Mouse (Mus musculus) liver, embryonic 14.5 days (tissue): ENCODE data around the gene Tmem45a2. TPM values are rescaled to one million over a fixed set of nuclear protein-coding genes. Genes with fewer than 3 reads are reported as not detected.

Experiments used
- ATAC-seq: fragments of 200-750 bp; cut with Nextera tagmentation; 2 replicates; pipeline ENCODE4 v1.8.0; 2017; ENCODE audit warnings: moderate number of reproducible peaks, mild to moderate bottlenecking, moderate library complexity; ENCODE audit not compliant: insufficient read depth
- DNase-seq, 3 experiments: peaks; one replicate each; pipeline ENCODE4 v3.0.0-alpha.2; 2012 to 2013; ENCODE audit warnings: low read depth in 3 of 3, low spot score in 3 of 3
- H3K27ac ChIP-seq: fragments of 300-500 bp; sonication (generic); 2 replicates; pipeline ENCODE4 v1.5.1; 2014; ENCODE audit warnings: moderate library complexity, mild to moderate bottlenecking, control low read depth, inconsistent platforms
- H3K27me3 ChIP-seq: fragments of 300-500 bp; sonication (generic); 2 replicates; pipeline ENCODE4 v1.6.1; 2014; ENCODE audit warnings: mild to moderate bottlenecking, low read length, moderate library complexity; ENCODE audit not compliant: control insufficient read depth, insufficient read depth
- H3K36me3 ChIP-seq: fragments of 300-500 bp; sonication (generic); replicated peaks from 2 replicates; pipeline ENCODE4 v1.6.1; 2014; ENCODE audit warnings: low read depth; ENCODE audit not compliant: control insufficient read depth, insufficient read depth
- H3K4me1 ChIP-seq, 2 experiments: fragments of 200-500 bp in 1 of 2; fragments of 300-500 bp in 1 of 2; sonication (generic) in 1 of 2; replicated peaks; 2 replicates each; pipeline ENCODE4 v1.6.1; 2012 to 2014; ENCODE audit warnings: antibody characterized with exemption in 1 of 2, inconsistent platforms in 1 of 2, low read length in 1 of 2; ENCODE audit not compliant: control insufficient read depth in 2 of 2, insufficient read depth in 2 of 2
- H3K4me2 ChIP-seq: fragments of 300-500 bp; sonication (generic); 2 replicates; pipeline ENCODE4 v1.6.1; 2014; ENCODE audit warnings: low read depth, mild to moderate bottlenecking, control low read depth, moderate library complexity
- H3K4me3 ChIP-seq, 2 experiments: fragments of 200-500 bp in 1 of 2; fragments of 300-500 bp in 1 of 2; sonication (generic) in 1 of 2; 2 replicates each; pipeline ENCODE4 v1.5.1; 2012 to 2014; ENCODE audit warnings: low read depth in 2 of 2, low read length in 2 of 2, mild to moderate bottlenecking in 2 of 2, control low read depth in 1 of 2, inconsistent platforms in 1 of 2, moderate library complexity in 1 of 2; ENCODE audit not compliant: insufficient read depth in 1 of 2
- H3K9ac ChIP-seq: fragments of 300-500 bp; sonication (generic); replicated peaks from 2 replicates; pipeline ENCODE4 v1.6.1; 2014; ENCODE audit warnings: mild to moderate bottlenecking, control low read depth, moderate library complexity
- H3K9me3 ChIP-seq: fragments of 300-500 bp; sonication (generic); 2 replicates; pipeline ENCODE4 v1.6.1; 2016; ENCODE audit warnings: low read length, mixed read lengths; ENCODE audit not compliant: control insufficient read depth
- CTCF ChIP-seq: IDR thresholded peaks from 2 replicates; pipeline ENCODE4 v1.5.1; 2016; ENCODE audit warnings: antibody characterized with exemption, low read depth, control low read depth
- EP300 ChIP-seq: IDR thresholded peaks from 2 replicates; pipeline ENCODE4 v1.6.1; 2016; ENCODE audit warnings: antibody characterized with exemption, low read depth
- WGBS: fragments of 180-500 bp; shearing (Covaris S2); extraction: QIAGEN DNeasy Blood & Tissue Kit; methylation state at CpG from one replicate; pipeline ENCODE4 v1.1.7; 2014; ENCODE audit not compliant: insufficient replicate concordance; 5-methylcytosine and 5-hydroxymethylcytosine counted together
- polyA plus RNA-seq, 2 experiments: library from polyadenylated mRNA; depleted of rRNA in 1 of 2; stranded (reverse) in 1 of 2; unstranded in 1 of 2; fragments of >200 nt; fragmentation: Nextera tagmentation in 1 of 2; extraction: Ambion mirVana in 1 of 2; gene quantifications; 2 replicates each; pipeline versions ENCODE4 v1.2.1 to v1.2.3; 2012 to 2014

The Tmem45a2 gene
- polyA plus RNA-seq, 2 experiments = 0.02 TPM; not detected in 1

GRCm38 (mm10) chr16:57075986-57076385 lies 4.8 kb upstream of the Tmem45a2 start:
- 49% methylated on average over 7 of the region's 7 CpGs for WGBS
- no peaks in the 10 kb centered on the region for H3K27me3 ChIP-seq
- ATAC-seq (no peak), DNase-seq (no peak)
- H3K27ac ChIP-seq = no peak overlapping the region
- no peaks in the 10 kb centered on the region for H3K36me3 ChIP-seq
- no peak overlapping the region for H3K4me2 ChIP-seq
- no peak for TF ChIP-seq EP300
- no peak overlapping the region for H3K4me3 ChIP-seq
- no peak overlapping the region for H3K9ac ChIP-seq
- H3K4me1 ChIP-seq = no peaks in the 10 kb centered on the region
- no peaks in the 10 kb centered on the region for H3K9me3 ChIP-seq

DNA sequence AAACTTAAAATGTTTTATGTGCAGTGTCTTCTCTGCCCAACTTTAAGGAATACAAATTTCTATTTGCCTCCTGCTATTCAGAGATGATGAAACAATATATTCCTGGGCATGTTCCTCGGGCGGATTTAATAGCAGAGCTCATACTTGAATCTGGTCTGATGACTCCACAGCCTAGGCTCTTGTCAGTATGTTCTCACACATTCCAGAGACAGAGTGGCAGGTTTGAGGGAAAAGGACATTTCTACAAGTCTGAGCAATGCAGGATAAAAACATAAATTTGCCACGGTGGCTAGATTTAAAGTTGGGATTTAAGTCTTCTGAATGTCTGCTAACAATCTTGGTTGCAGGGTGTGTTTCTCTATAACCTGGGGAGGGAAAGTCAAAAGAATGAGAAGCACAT lies 9.1 kb downstream of the Tmem45a2 start:
- no peak overlapping the region for H3K4me3 ChIP-seq
- no peaks in the 10 kb centered on the region for H3K4me1 ChIP-seq
- 56% methylated on average over 3 of the region's 3 CpGs for WGBS
- no peak overlapping the region for H3K27ac ChIP-seq
- no peak overlapping the region for H3K9ac ChIP-seq
- H3K27me3 ChIP-seq = no peaks in the 10 kb centered on the region
- DNase-seq = no peak
- no peaks in the 10 kb centered on the region for H3K36me3 ChIP-seq
- TF ChIP-seq EP300 (no peak), CTCF (no peak)
- no peak overlapping the region for H3K4me2 ChIP-seq
- H3K9me3 ChIP-seq = no peaks in the 10 kb centered on the region
- no peak for ATAC-seq

DNA sequence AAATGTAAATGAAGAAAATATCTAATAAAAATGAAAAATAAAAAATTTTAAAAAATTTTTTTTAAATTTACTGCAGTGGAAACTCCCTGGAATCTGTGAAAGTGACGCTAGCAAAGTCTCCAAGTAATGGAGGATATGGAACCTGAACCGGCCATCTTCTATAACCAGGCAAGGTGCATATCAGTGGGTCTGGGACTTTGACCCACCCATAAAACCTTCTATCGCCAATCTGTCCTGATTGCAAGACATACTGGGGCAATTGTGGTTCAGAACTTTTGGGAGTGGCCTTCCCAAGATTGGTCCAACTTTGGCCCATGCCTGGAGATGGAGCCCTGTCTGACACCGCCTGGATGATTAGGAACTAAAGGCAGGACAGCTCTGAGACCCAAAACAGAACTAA lies 14.2 kb downstream of the Tmem45a2 start:
- Histone ChIP-seq H3K9ac (no peak overlapping the region), H3K36me3 (no peaks in the 10 kb centered on the region), H3K27me3 (no peaks in the 10 kb centered on the region), H3K4me1 (no peaks in the 10 kb centered on the region), H3K27ac (no peak overlapping the region), H3K4me2 (no peak overlapping the region), H3K9me3 (no peaks in the 10 kb centered on the region), H3K4me3 (no peak overlapping the region)
- DNase-seq (no peak), ATAC-seq (no peak)
- WGBS = 63% methylated on average over 4 of the region's 4 CpGs
- TF ChIP-seq CTCF (no peak), EP300 (no peak)

GRCm38 (mm10) chr16:57049974-57050373 lies 21.2 kb downstream of the Tmem45a2 start:
- DNase-seq (no peak), ATAC-seq (no peak)
- Histone ChIP-seq H3K27me3 (no peaks in the 10 kb centered on the region), H3K27ac (no peak overlapping the region), H3K9me3 (no peaks in the 10 kb centered on the region), H3K4me3 (no peak overlapping the region), H3K4me1 (no peaks in the 10 kb centered on the region), H3K36me3 (no peaks in the 10 kb centered on the region), H3K4me2 (no peak overlapping the region), H3K9ac (no peak overlapping the region)
- WGBS = 60% methylated on average over 3 of the region's 3 CpGs
- TF ChIP-seq EP300 (no peak), CTCF (no peak)

GRCm38 (mm10) chr16:57038600-57038999 lies 32.6 kb downstream of the Tmem45a2 start:
- ATAC-seq = no peak
- H3K27ac ChIP-seq = no peak overlapping the region
- no peaks in the 10 kb centered on the region for H3K36me3 ChIP-seq
- TF ChIP-seq EP300 = no peak
- TF ChIP-seq CTCF = no peak
- no peaks in the 10 kb centered on the region for H3K27me3 ChIP-seq
- WGBS = 45% methylated on average over 5 of the region's 5 CpGs
- no peaks in the 10 kb centered on the region for H3K4me1 ChIP-seq
- no peaks in the 10 kb centered on the region for H3K9me3 ChIP-seq
- no peak overlapping the region for H3K9ac ChIP-seq
- DNase-seq = no peak
- no peak overlapping the region for H3K4me3 ChIP-seq
- H3K4me2 ChIP-seq = no peak overlapping the region
